Mouse (Mus musculus): ENCODE measurements around the gene Olfr1031.
"Not testable (repeated sequence)": the region's sequence is repeated elsewhere in the genome, so short reads cannot be mapped to it uniquely, and the experiment has no call there.

The Olfr1031 gene

DNA sequence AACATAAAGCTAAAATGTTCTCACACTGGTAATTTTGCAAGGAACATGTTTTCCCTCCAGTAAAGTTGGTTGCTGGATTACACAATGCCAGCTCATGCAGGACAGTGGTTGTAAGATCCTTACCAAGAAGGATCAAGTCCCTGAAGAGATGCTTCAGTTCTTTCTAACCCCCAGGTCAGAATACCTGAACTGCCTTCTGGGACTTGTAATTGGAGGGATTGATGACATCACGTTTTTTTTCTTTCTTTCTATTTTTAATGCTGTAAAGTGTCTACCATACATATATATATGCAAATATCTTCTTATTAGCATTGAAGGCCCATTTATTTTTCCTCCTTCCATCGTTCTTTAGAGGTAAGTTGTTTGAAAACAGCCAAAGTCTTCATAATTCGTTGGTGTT is at the start of gene Olfr1031:
TSS of gene Olfr1031 (plus strand) at position 301 of the 400 bp plus-strand sequence.
- DNase-seq (ENCODE audit: extremely low spot score, low spot score), result no peak

DNA sequence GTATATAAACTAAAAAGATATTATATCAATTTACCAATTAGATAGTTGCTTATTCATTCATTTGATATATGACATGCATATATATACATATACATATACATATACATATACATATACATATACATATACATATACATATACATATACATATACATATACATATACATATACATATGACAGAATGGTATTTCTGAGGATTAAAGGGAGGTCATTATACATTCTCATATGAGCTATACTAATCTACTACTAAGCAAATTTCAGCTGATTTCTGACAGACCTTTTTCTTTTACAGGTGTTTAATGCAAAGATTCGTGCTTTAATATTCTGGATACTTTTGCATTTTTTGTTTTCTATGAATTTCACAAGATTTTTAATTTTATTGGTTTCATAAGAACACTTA is 40.0 kb upstream of the Olfr1031 start, which contains the start of gene Olfr1028:
TSS of gene Olfr1028 (plus strand) at position 301 of the 400 bp plus-strand sequence.
- no peak for DNase-seq (ENCODE audit: extremely low spot score, low spot score)

DNA sequence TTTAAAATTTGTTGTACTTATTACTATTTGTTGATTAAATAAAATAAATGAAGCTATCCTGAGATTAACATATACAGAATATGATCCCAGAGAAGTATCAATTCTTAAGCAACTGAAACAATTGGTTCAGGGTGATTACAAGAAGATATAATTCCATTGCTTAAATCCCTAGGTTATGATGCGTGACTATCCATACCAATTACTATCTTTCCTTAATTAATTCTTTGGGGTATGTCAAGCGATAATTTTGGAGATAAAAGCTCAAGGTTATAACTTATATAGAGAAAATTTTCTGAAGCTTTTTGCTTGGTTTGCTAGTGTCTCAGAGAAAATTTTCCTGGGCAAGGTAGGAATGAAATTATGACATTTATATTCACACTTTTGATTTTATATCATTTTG is 16.5 kb upstream of the Olfr1031 start, which contains the start of gene Olfr1029:
TSS of gene Olfr1029 (plus strand) at position 301 of the 400 bp plus-strand sequence.
- no peak for DNase-seq (ENCODE audit: extremely low spot score, low spot score)

- no peak for DNase-seq (ENCODE audit: extremely low spot score, low spot score)
Observed at GRCm38 (mm10) chr2:85978976-85979375, 11.1 kb upstream of the Olfr1031 start, which contains the start of gene Olfr1030. Gene Olfr1030 (plus strand): TSS chr2:85979276.

DNA sequence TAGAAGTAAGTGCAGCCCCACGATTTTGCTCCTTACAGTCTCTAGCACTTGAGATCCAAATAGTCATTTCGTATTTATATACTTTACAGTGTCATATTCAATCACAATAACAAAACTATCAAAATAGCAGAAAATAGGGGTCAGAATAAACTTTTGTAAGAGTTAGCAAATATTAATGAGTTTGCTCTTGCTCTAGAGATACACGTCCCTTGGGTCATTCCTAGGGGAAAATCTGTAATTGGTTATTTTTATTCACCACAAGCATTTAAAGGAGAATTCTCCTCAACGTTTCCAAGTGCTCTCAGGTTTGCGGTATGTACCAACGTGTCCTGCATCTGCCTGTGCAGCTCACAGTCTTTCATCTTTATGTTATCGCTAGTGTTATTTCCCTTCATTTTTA is 15.1 kb downstream of the Olfr1031 start, which contains the start of gene Olfr1032:
TSS of gene Olfr1032 (plus strand) at position 301 of the 400 bp plus-strand sequence.
- no peak for DNase-seq (ENCODE audit: extremely low spot score, low spot score)

GRCm38 (mm10) chr2:86020406-86020805 is 30.3 kb downstream of the Olfr1031 start, which contains the start of gene Olfr1033:
Gene Olfr1033 (plus strand): TSS chr2:86020633.
- DNase-seq (ENCODE audit: extremely low spot score, low spot score), result peak; percentile 16

DNA sequence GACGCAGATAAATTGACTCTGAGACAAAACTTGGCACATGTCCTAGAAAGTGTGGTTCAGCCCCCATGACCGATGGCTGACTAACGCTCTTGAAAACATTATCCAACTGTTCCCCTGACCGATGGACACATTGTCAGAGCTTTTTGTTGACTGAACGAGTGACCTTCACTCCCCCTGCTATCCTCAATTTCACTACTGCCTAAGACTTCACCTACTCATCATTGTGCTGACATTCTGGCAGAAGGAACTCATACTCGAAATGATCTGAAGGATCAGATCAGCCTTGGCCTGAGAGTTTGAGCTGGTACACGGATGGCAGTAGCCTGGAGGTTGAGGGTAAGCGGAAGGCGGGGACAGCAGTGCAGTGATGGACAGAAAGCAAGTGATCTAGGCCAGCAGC is 31.4 kb downstream of the Olfr1031 start:
- not testable (repeated sequence) for DNase-seq (ENCODE audit: extremely low spot score, low spot score)
